Mouse (Mus musculus): ENCODE measurements around the gene Bcap29. TPM values are rescaled to one million over a fixed set of nuclear protein-coding genes. Genes with fewer than 3 reads are reported as not detected.
"Not testable (repeated sequence)": the region's sequence is repeated elsewhere in the genome, so short reads cannot be mapped to it uniquely, and the experiment has no call there.

Bcap29 gene
- total RNA-seq, 2 experiments from 2014 or later = 22.6 to 24.5 TPM

DNA sequence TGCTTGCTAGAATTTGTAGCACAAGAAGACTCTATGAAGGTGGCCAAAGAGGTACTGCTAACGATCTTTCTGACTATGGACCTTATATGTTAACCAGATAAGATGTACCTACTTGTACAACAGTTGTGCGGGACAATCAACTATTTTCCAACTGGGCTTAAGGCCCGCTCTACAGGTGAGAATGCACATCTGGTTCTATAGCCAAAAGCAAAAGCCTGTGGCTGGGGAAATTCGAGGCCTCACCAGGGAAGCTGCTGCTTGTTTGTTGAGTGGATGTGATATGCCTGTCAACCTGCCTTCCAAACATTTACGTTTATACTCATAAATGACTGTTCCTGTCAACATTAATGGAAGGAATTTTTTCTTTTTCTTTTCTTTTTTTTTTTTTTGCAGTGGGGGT is 52.4 kb downstream of the Bcap29 start:
- intact Hi-C loops (cut with DNase I) = no loop called here

DNA sequence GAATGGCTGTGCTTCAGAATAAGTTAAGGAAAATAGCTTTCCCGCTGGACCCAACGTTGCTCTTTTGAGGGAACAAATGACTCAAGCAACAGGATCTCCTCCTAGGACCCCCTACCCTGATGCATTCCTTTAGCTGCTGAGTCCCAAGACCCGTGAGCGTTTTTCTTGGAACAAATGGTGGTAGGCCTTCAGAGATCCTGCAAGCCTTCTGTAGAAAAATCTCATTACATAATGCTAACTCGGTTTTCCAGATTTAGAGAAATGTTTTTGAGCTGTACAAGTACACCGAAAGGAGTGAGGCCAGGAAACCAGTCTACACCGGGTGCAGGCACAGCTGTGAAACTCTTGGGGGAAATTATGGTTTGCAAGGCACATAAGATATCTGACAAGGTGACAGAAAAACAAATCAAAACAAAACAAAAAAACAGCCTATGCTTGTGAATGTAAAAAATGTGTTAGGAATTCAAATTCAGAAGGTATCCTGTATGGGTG is 53.1 kb downstream of the Bcap29 start:
- intact Hi-C loops (cut with DNase I) = no loop called here
- no peak for DNase-seq (ENCODE audit: extremely low spot score in 1 of 2, low spot score in 2 of 2)

More for the DNA sequence above, 52.4 kb downstream of the Bcap29 start:
- no peak for DNase-seq (ENCODE audit: extremely low spot score in 1 of 2, low spot score in 2 of 2)

DNA sequence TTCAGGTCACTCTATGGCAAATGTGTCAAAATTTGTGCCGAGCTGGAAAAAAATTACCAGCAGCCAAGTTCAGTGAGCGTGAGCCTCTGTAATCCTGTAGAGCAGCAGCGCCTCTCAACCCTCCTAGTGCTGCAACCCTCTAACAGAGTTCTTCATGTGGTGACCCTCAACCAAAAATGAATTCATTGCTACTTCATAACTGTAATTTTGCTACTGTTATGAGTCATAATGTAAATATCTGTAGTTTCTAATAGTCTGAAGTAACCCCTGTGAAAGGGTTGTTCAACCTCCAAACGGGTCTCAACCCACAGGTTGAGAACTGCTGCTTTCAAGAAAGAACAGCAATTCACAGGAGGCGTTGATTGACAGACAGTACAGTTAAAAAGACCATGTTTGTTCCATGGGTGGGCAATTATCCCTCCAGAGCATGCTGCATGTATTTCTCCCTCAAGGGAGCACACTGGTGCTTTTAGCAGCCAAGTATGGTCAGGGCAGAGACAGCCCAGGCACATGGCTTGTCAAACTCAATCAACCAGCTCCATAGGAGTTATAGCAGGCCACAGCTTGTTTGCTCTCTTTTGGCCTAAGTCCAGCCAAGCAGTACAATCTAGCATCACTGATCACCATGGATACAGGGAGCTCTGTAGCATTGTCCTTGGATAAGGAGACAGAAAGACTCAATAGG is 53.7 kb downstream of the Bcap29 start:
- peak in 1 of 2 experiments; percentile 28 for DNase-seq (ENCODE audit: extremely low spot score in 1 of 2, low spot score in 2 of 2)
- intact Hi-C loops (cut with DNase I) = no loop called here

DNA sequence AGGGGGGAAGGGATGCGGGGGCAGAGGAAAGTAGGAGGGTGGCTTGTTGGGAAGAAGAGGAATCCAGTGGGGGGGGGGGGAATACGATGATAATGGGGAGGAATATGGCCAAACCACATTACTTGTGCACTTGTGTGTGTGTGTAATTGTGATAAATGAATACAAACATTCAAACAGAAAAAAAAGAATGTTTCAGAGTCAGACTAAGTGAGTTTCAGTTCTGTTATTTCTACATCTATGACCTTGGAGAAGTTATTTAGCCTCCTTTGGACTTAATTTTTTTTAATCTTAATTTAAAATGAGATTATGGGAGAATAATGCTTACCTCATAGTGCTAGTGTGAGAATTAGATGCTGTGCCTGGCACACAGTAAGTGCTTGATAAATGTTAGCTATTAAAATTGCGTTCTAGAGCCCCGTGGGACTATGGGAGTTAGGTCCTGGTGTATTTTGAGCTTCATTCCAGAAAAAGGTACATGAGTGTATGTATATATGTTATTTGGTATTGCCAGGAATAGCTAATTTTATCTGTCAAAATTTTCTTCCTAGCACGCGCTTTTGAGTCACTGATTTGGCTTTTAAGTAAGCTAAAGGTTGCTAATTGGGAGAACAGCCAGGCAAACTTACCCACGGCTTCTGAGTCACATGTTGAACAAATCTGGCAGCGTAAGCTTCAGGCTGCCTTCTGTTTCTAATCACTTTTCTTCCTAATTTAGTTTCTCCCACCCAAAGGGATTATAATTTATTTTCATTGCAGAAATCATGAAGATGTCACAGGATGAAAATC is 55.6 kb downstream of the Bcap29 start:
- intact Hi-C loops (cut with DNase I) = no loop called here
- DNase-seq (ENCODE audit: extremely low spot score in 1 of 2, low spot score in 2 of 2) = peak in 1 of 2 experiments; percentile 38

DNA sequence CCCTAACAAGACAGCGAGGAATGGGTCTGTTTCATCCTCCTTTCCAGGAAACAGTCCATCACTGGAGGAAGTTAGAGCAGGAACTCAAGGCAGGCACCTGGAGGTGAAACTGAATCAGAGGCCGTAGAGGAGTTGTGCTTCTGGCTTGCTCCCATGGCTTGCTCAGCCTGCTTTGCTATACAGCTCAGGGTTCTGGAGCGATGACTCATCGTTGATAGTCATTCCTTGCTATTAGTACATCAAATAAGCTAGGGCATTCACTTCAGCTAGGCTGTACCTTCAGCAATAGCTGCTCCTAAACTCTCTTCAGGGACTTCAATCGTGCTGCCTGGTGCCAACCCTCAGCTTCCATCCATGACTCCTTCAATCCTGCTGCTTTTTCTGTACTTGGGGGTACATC is 60.0 kb downstream of the Bcap29 start:
- intact Hi-C loops (cut with DNase I) = no loop called here
- no peak for DNase-seq (ENCODE audit: extremely low spot score in 1 of 2, low spot score in 2 of 2)

DNA sequence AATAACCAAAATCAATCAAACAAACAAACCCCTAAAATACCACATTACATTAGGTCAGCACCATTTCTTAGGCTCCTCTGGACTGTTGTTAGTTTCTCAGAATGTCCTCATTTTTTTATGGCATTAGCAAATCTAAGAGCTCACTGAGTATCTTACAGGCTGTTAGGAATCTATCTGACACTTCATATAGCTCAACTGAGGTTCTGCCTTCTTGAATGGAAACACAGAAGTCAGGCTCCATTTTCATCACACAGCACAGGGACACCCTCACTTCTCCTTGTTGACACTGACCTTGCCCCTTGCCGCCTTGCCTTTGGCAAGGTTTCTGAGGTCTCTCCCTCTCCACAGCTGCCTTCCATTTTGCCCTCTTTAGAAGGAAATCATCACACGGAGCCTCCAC is 64.7 kb downstream of the Bcap29 start:
- DNase-seq (ENCODE audit: extremely low spot score in 1 of 2, low spot score in 2 of 2) = no peak
- intact Hi-C loops (cut with DNase I) = no loop called here

DNA sequence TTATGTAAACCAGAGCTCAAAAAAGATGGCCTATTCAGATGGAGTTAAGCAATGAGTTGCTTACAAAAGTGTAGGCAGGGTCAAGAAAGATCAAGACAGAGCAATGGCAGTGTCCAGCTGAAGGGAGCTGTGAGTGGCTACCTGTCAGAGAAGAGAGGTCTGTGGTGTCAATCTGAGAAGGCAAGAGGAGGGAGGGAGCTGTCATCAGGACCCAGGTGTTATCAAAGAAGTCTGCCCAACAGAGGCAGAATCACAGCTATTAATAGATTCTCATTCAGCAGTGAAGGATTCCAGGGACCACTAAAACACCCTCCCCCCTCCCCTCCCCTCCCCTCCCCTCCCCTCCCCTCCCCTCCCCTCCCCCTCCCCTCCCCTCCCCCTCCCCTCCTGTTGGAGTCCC is 65.8 kb downstream of the Bcap29 start:
- DNase-seq (ENCODE audit: extremely low spot score in 1 of 2, low spot score in 2 of 2) = no peak
- intact Hi-C loops (cut with DNase I) = no loop called here

DNA sequence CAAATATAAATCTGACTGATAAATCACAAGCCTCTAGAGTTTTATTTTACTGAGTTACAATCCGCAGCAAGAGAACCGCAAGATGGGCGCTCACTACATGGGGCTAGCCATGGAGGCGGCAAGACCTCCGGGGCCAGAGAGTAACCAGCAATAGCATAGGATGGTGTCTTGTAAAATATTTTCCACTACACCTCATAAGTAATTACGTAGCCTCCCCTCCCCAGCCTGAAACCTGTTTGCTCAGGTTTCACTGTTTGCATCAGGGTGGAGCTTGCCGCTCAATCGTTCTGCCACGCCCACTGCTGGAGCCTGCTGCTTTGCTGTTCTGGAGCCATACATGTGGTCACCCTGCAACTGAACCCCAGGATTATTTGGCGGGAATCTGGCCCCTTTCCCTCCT is 66.9 kb downstream of the Bcap29 start:
- DNase-seq (ENCODE audit: extremely low spot score in 1 of 2, low spot score in 2 of 2); intact Hi-C loops (cut with DNase I): not testable (repeated sequence)

DNA sequence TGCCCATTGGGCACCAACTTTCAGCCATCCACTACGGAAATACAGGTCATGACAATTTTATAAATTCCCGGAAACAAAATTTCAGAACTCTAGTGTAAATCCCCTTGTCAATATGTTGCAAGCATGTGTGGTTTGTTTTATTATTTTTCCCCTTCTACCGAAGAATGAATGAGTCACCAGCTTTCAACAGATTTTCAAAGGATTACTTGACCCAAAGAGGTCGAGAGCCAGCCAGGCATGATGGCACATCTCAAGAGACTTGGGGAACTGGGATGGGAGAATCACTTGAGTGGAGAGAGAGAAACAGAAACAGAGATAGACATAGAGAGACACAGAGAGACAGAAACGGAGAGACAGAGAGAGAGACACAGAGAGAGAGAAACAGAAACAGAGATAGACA is 73.7 kb downstream of the Bcap29 start:
- intact Hi-C loops (cut with DNase I) = no loop called here

DNA sequence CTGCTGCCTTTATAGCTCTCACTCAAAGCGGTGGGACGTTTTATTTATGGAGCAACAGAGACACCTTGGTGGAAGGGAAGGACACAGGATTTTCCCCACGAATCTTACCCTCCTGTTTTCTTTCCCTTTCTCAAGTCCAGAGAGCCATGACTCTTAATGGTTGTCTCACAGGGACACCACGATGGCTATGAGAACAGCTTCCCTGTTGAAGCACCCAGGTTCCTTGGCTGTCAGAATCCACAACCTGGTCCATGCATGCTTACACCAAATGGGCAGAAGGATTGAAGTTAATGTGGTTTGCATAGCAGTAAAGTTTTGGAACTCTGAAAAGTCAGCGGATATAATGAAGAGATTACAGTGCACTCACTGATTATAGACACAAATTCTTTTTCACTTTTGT is 74.5 kb downstream of the Bcap29 start:
- DNase-seq (ENCODE audit: extremely low spot score in 1 of 2, low spot score in 2 of 2) = no peak
- intact Hi-C loops (cut with DNase I) = no loop called here

More for the DNA sequence above, 73.7 kb downstream of the Bcap29 start:
- no peak for DNase-seq (ENCODE audit: extremely low spot score in 1 of 2, low spot score in 2 of 2)

DNA sequence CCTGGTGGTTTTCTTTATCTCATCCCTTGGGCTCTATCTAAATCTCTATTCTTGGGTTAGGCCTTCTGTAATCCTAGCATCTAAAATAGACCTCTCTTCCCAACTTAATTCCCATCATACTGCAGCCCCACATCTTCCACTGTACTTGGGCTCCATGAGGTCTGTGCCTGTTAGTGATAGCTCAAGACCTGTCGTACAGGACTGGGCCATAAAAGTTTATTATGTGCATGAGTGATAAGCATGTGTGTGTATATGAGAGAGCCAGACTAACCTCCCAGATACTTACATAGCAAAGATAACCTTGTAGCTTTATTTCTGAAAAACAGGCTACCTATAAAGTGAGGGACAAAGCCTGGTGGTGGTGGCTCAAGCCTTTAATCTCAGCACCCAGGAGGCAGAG is 80.1 kb downstream of the Bcap29 start:
- no peak for DNase-seq (ENCODE audit: extremely low spot score in 1 of 2, low spot score in 2 of 2)
- intact Hi-C loops (cut with DNase I) = no loop called here

DNA sequence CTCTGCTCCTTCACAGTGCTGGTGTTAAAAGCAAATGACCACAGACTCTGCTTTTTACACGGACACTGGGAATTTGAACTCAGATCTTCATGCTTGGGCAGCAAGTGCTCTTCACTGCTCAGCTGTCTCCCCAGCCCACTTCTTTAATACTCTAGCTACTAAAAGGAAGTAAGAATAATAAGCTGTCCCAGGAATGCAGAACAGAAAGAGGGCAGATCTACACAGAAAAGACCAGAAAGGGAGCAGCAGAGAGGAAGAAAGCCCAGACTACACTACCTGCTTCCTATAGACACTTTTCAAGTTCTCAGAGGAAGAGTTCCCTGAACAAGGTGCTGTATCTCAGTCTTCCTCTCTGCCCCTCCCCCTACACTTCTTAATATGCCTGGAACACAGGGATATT is 83.2 kb downstream of the Bcap29 start:
- intact Hi-C loops (cut with DNase I) = no loop called here
- DNase-seq (ENCODE audit: extremely low spot score in 1 of 2, low spot score in 2 of 2) = no peak

DNA sequence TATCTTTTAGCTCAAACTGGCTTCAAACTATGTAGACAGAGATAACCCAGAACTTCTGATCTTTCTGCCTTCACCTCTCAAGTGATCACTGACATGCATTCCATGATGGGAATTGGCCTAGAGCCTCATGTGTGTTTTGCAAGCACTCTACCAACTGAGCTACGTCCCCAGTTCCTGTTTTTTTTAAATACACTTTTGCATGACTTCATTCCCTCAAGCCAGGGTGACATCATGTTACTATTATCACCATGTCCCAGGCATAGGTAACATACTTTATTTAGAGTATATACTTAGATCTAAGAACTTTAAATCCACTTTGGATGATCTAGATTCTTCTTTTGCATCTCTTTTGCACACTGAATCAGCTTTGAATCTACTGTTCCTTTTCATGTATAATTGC is 88.4 kb downstream of the Bcap29 start:
- intact Hi-C loops (cut with DNase I) = no loop called here
- DNase-seq (ENCODE audit: extremely low spot score in 1 of 2, low spot score in 2 of 2) = no peak

DNA sequence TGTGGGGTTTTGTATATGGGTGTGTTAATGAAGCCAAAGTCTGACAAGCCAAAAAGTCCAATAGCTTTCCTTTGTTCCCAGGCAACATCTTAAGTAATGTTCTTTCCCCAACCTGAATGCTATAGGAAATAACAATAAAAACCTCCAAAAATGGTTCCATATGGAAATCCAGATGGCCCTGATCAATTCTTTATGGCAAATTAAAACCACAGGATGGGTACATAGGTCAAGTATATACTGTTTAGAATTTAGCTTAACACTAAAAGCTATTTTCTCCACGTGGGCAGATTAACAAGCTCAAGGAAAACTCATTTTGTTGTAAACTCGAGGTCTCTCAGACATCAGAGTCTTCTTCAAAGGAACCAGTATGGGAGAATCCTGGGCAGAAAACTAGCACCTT is 89.2 kb downstream of the Bcap29 start:
- intact Hi-C loops (cut with DNase I) = no loop called here
- no peak for DNase-seq (ENCODE audit: extremely low spot score in 1 of 2, low spot score in 2 of 2)

DNA sequence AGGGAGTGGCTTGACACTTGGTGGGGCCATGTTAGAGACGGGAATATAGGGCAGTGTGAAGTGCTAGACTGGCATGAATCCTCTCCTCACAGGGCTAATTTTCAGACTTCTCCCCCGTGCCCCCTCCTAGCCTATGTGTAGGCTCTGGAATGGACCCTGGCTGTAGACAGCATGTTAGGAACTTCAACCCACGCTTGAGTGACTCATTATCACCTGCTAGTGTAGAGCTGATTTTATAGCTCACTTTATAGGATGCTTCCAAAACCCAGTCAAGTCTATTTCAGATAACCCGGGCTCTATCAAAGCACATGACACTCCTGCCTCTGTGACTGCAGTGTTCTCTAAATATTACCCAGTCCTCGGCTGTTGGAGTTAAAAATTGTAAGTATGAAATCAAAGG is 92.9 kb downstream of the Bcap29 start:
- no peak for DNase-seq (ENCODE audit: extremely low spot score in 1 of 2, low spot score in 2 of 2)
- intact Hi-C loops (cut with DNase I) = no loop called here

Other genes with a start within 250 kb of the Bcap29 start
- gene Slc26a3, start 243.8 kb downstream of the Bcap29 start, total RNA-seq (2021) = under 1 TPM; 0.11 to 0.20 TPM
- gene Cbll1, start 135.0 kb downstream of the Bcap29 start, total RNA-seq (2021) = 10 to 100 TPM; 22.5 to 22.6 TPM
- 1 to 10 TPM in 1 of 2 experiments, under 1 TPM in 1; 0.84 to 1.3 TPM for gene Slc26a4, start 74.7 kb downstream of the Bcap29 start, total RNA-seq (2021)
- 1 to 10 TPM; 7.9 to 9.1 TPM for gene Dus4l, start 20.2 kb upstream of the Bcap29 start, total RNA-seq (2021)
- gene Cog5, start 20.2 kb upstream of the Bcap29 start, total RNA-seq (2021) = 10 to 100 TPM; 42.1 to 47.9 TPM
- gene Gpr22, start 79.3 kb upstream of the Bcap29 start, total RNA-seq (2021) = 10 to 100 TPM; 40.1 to 41.7 TPM